Mouse (Mus musculus): Measurements from ENCODE around the gene Slc22a12.
A peak's percentile ranks its signal among the peaks of the same experiment; 100 is the strongest.

Slc22a12 gene

DNA sequence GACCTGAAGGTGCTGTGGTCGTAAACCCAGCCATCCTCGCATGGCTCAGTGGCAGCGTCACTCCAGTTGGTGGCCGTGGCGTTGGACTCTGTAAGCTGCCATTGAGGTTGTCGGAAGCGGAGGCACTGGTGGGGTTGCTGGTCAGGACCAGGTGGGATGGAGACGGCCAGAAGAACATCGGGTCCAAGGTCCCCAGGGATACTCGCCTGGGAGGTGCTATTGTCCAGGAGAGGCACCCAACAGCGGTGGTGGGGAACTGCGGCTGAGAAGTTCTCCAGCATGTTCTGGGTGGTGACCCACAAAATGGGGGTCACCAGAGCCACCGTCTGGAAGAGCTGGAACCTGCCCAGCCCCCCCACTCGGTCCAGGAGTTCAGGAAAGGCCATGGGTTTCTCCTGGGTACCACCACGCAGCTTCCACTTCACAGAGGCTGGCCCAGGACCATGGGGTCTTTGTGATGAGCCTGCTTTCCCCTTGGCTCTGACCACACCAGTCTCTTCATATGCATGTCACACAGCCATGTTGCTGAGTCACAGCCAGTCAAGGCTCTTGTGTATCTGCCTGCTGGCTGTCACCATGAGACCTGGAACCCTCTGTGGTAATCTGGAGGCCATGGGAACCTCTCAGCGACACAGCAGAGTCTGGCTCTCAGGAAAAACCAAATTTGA is at the start of gene Slc22a12:
TSS of gene Slc22a12 (minus strand) at position 666 of the 668 bp plus-strand sequence.
- no peak for DNase-seq (ENCODE audit: extremely low read depth, insufficient read length, low spot score)

- peak; percentile 76 for DNase-seq (ENCODE audit: extremely low read depth, insufficient read length, low spot score)
Observed at GRCm38 (mm10) chr19:6572001-6572400, 29.2 kb upstream of the Slc22a12 start.

- DNase-seq (ENCODE audit: extremely low read depth, insufficient read length, low spot score), result no peak
Observed at GRCm38 (mm10) chr19:6571476-6571875, 28.6 kb upstream of the Slc22a12 start.

GRCm38 (mm10) chr19:6569561-6569960 is 26.7 kb upstream of the Slc22a12 start:
- DNase-seq (ENCODE audit: extremely low read depth, insufficient read length, low spot score), result no peak

- DNase-seq (ENCODE audit: extremely low read depth, insufficient read length, low spot score), result no peak
Observed at GRCm38 (mm10) chr19:6569021-6569420, 26.2 kb upstream of the Slc22a12 start.

DNA sequence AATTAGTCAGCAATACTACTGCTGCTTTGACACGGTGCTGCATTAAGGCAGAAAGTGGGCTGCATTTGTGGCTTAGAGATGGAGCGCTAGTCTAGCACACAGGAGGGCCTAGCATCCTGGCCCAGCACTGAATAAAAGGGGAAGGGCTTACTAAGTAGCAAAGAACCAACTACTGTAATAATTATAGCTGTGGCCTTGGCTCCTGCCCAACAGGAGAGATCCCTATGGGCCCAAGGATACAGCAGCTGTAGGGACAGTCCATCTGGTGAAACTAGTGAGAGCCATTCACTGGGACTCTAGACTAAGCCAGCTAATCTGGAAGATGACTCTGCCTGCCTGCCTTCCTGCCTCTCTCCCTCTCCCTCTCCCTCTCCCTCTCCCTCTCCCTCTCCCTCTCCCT is 23.6 kb upstream of the Slc22a12 start:
- no peak for DNase-seq (ENCODE audit: extremely low read depth, insufficient read length, low spot score)

GRCm38 (mm10) chr19:6565136-6565535 is 22.3 kb upstream of the Slc22a12 start:
- DNase-seq (ENCODE audit: extremely low read depth, insufficient read length, low spot score), result no peak

DNA sequence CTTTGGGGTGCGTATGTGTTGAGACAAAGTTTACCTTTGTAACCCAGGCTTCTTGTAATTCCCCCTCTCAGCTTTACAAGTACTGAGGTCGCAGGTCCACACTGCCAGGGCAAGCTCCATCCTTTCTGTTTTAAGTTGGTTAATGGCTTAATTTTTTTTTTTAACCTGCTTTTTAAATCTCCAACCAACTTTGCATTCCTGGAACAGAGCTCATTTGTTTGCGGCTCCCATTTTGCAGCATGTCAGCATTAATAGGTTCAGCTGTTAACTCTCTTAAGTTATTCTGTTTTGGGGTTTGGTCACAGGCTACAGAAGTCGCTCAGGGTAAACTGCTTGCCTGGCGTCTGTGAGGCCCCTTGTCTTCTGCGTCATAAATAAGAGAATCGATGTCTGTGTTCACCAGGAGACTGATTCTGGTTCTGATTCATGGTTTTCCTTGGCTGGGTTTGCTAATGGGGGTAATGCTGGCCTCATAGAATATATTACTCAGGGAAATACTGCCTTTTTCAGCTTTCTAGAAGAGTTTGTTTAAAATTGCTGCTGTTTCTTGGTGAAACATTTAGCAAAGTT is 17.5 kb upstream of the Slc22a12 start:
- DNase-seq (ENCODE audit: extremely low read depth, insufficient read length, low spot score), result no peak

DNA sequence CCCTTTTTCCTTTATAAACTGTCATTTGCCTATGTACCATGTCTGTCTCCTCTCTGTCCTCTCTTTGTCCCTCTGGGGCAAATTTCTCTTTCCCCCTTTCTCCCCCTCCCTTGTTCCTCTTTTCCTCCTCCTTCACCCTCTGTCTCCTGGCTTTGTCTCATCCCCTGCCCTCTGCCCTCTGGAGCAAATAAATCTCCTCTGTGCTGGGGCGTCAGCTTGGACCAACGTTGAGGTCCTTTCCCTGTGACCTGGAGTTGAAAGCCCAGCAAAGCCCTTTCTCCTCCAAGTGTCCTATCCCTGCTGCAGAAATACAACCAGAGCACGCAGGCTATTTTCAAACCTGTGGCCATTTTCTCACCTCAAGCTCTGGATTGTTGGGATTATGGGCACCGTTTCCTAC is 16.7 kb upstream of the Slc22a12 start:
- DNase-seq (ENCODE audit: extremely low read depth, insufficient read length, low spot score), result no peak

DNA sequence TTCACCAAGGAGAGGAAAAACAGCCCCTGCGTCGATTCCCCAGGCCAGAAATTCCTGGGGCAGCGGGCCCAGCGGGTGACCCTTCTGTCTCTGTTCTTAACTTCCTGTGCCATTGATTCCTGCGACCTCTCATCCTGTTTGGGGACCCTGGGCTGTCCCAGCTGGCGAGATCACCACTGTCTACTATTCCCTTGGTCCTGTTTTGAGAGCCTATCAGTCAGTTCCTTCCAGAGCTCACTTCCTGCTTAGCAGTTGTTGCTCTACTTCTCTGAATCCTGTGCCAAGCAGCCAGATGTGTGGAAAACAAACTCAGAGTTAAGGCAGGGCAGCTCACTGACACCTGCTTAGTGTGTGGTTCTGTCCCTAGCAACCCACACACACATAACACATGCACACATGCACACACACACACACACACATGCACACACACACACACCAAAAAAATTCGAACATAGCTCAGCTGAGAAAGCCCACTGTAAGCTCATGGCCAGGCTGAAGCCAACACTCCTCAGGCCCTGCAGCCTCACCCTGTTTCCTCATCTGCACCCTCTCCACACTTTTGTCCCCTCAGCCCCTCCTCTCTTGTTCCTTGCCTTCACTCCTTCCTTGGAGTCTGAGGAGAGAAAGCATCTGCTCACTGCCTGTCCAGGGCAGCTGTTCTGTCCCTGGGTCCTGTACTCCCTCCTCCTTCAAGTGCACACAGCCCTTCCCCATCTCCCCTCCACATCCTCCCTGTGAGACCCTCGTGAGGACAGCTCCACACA is 11.2 kb upstream of the Slc22a12 start:
- DNase-seq (ENCODE audit: extremely low read depth, insufficient read length, low spot score), result no peak

DNA sequence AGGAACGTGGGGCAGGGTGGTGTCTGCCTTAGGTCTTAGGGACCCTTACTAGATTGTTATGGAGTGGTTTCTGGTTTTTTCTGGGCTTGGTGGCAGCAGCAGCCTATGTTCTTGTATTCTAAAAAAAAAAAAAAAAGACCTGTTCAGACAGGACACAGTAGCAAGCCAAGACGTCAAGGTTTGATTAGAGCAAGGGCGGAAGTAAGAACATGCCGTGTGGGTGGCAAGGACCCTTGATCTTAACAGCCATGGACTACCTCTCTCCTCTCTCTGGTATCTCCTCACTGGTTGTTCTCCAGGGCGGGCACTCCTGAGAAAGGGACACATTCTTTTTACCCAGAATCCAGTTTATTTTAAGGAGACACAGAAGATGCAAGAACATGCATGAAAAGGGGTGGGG is 10.3 kb upstream of the Slc22a12 start:
- no peak for DNase-seq (ENCODE audit: extremely low read depth, insufficient read length, low spot score)

- DNase-seq (ENCODE audit: extremely low read depth, insufficient read length, low spot score), result peak; percentile 52
Observed at GRCm38 (mm10) chr19:6552302-6553028, 9.6 kb upstream of the Slc22a12 start.

DNA sequence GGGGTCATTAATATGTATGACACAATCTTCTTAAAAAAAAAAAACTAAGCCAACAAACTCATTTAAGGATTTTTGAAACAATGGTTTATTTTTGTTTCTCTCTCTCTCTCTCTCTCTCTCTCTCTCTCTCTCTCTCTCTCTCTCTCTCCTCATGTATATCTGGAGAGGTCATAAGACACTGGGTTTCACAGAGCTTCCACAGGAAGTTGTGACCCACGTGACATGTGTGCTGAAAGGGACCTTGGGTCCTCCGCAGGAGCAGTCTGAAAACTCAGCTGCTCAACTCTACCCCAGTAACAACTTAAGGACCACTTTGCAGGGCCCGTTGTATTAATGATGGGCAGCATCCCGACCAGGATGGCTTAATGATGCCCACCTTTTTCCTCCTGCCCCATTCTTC is 8.4 kb upstream of the Slc22a12 start:
- DNase-seq (ENCODE audit: extremely low read depth, insufficient read length, low spot score), result no peak

GRCm38 (mm10) chr19:6549566-6549965 is 6.7 kb upstream of the Slc22a12 start:
- DNase-seq (ENCODE audit: extremely low read depth, insufficient read length, low spot score), result no peak

- DNase-seq (ENCODE audit: extremely low read depth, insufficient read length, low spot score), result no peak
Observed at GRCm38 (mm10) chr19:6548431-6549410, 5.9 kb upstream of the Slc22a12 start.

GRCm38 (mm10) chr19:6547801-6548200 is 5.0 kb upstream of the Slc22a12 start:
- no peak for DNase-seq (ENCODE audit: extremely low read depth, insufficient read length, low spot score)

DNA sequence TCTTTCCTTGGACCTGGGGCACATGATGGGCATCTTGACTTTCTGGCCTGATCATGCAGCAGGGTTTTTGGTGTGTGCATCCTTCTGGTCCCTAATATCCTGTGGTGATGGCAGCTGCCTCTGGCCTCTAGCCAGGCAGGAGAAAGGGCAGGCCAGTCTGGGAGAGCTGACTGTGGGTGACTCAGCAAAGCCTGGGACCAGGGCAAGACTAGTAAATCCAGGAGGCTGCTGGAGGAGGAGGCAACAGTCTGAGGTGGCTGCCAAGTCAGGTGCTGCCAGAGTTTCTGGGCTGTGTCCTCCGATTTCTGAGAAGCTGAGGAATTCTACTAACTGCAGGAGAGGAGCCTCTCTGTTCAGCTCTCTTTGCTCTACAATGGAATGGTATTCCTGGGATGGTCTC is 3.3 kb upstream of the Slc22a12 start:
- peak; percentile 74 for DNase-seq (ENCODE audit: extremely low read depth, insufficient read length, low spot score)

DNA sequence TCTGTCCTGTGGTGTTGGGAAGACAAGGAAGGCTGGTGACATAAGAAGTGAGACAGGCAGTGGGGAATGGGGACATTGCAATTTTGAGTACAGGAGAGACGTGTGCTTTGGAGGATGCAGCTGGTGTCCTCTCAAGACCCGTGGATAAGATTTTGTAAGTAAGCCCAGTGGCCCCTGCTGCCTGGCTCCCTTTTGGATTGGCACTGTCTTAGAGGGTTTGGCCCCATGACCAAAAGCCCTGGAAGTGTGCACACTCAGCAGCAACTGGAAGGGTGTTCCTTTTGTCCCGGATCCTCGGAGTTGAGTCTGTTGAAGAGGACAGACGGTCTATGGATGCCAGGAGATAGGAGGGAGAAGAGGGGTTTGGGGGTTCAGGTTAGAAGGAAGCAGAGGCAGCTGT is 2.6 kb upstream of the Slc22a12 start:
- no peak for DNase-seq (ENCODE audit: extremely low read depth, insufficient read length, low spot score)

- DNase-seq (ENCODE audit: extremely low read depth, insufficient read length, low spot score), result no peak
Observed at GRCm38 (mm10) chr19:6544712-6545111, 1.9 kb upstream of the Slc22a12 start.

DNA sequence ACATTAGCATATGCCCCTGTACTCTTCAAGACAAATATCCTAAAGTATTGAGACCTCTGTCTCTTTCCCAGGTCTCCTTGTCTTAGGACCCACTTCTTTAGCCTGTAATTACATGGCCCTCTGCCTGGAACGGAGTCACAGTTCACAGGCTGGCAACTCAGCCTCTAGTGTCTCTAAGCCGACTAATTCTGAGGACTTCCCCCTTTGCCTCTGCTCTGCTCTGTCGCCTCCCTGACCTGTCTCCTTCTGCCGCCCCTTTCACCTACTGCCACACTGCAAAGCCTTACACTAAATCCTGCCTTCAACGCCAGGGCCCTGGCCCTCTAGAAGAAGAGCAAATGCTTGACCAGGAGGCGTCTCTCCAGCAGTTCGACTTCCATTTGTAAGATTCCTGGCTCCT is 686 bp upstream of the Slc22a12 start:
- DNase-seq (ENCODE audit: extremely low read depth, insufficient read length, low spot score), result no peak

Measured in 3134 (cell line).